Mouse (Mus musculus) MEL (cell line): ENCODE results near the gene She. TPM values are rescaled to one million over a fixed set of nuclear protein-coding genes. Genes with fewer than 3 reads are reported as not detected.

Source experiments
- DNase-seq: peaks from one replicate; pipeline ENCODE4 v3.0.0; 2011; ENCODE audit warnings: low read depth, low spot score
- H3K27ac ChIP-seq: 2 replicates; pipeline ENCODE4 v1.5.1; 2012; ENCODE audit warnings: low read depth, mild to moderate bottlenecking, control low read depth, low read length, moderate library complexity; ENCODE audit not compliant: control insufficient read depth
- H3K27me3 ChIP-seq, 2 experiments: fragments of 150-350 bp in 1 of 2; sonication (generic) in 1 of 2; 2 replicates each; pipeline ENCODE4 v1.6.1; 2012; ENCODE audit warnings: low read length in 2 of 2, mild to moderate bottlenecking in 2 of 2, improper control_type of control experiment in 1 of 2, moderate library complexity in 1 of 2; ENCODE audit not compliant: insufficient read depth in 2 of 2, control insufficient read depth in 1 of 2
- H3K36me3 ChIP-seq, 2 experiments: 2 replicates each; pipeline ENCODE4 v1.6.1; 2012 to 2014; ENCODE audit warnings: low read length in 2 of 2, improper control_type of control experiment in 1 of 2, inconsistent platforms in 1 of 2, mild to moderate bottlenecking in 1 of 2; ENCODE audit not compliant: insufficient read depth in 2 of 2, control insufficient read depth in 1 of 2
- H3K4me1 ChIP-seq, 2 experiments: fragments of 150-350 bp in 1 of 2; sonication (generic) in 1 of 2; 2 replicates each; pipeline ENCODE4 v1.6.1; 2012; ENCODE audit warnings: low read length in 2 of 2, improper control_type of control experiment in 1 of 2, mild to moderate bottlenecking in 1 of 2; ENCODE audit not compliant: insufficient read depth in 2 of 2, control insufficient read depth in 1 of 2
- H3K4me3 ChIP-seq, 2 experiments: fragments of 150-350 bp in 1 of 2; sonication (generic) in 1 of 2; 2 replicates each; pipeline ENCODE4 v1.5.1; 2012; ENCODE audit warnings: low read depth in 2 of 2, low read length in 2 of 2, mild to moderate bottlenecking in 2 of 2, moderate library complexity in 2 of 2, control low read depth in 1 of 2, improper control_type of control experiment in 1 of 2; ENCODE audit not compliant: control insufficient read depth in 1 of 2, insufficient read depth in 1 of 2
- H3K79me2 ChIP-seq: 2 replicates; pipeline ENCODE4 v1.6.1; 2012; ENCODE audit warnings: mild to moderate bottlenecking, low read length, moderate library complexity; ENCODE audit not compliant: control insufficient read depth, poor library complexity, insufficient read depth
- H3K9ac ChIP-seq: 2 replicates; pipeline ENCODE4 v1.6.1; 2012; ENCODE audit warnings: low read depth, mild to moderate bottlenecking, control low read depth, low read length, moderate library complexity; ENCODE audit not compliant: control insufficient read depth, poor library complexity, severe bottlenecking
- H3K9me3 ChIP-seq: fragments of 150-350 bp; sonication (generic); replicated peaks from 2 replicates; pipeline ENCODE4 v1.6.1; 2012; ENCODE audit warnings: mild to moderate bottlenecking, low read length, improper control_type of control experiment, moderate library complexity; ENCODE audit not compliant: insufficient read depth
- CHD2 ChIP-seq: IDR thresholded peaks from 2 replicates; pipeline ENCODE4 v1.6.1; 2011; ENCODE audit warnings: low read length, improper control_type of control experiment
- CTCF ChIP-seq, 3 experiments: IDR thresholded peaks in 2 of 3; conservative IDR thresholded peaks in 1 of 3; 2 replicates each; pipeline ENCODE4 v1.5.1; 2011 to 2012; ENCODE audit warnings: low read length in 3 of 3, low read depth in 2 of 3, mild to moderate bottlenecking in 2 of 3, improper control_type of control experiment in 1 of 3, inconsistent platforms in 1 of 3, mixed read lengths in 1 of 3, moderate library complexity in 1 of 3; ENCODE audit not compliant: control insufficient read depth in 1 of 3, insufficient read depth in 1 of 3, poor library complexity in 1 of 3, severe bottlenecking in 1 of 3
- E2F4 ChIP-seq: IDR thresholded peaks from 2 replicates; pipeline ENCODE4 v1.6.1; 2011; ENCODE audit warnings: low read depth, low read length, improper control_type of control experiment, borderline replicate concordance
- ELF1 ChIP-seq: IDR thresholded peaks from 2 replicates; pipeline ENCODE4 v1.6.1; 2014; ENCODE audit warnings: low read depth, mild to moderate bottlenecking, inconsistent platforms, low read length, improper control_type of control experiment, moderate library complexity
- GABPA ChIP-seq: IDR thresholded peaks from 2 replicates; pipeline ENCODE4 v1.6.1; 2012; ENCODE audit warnings: low read depth, mild to moderate bottlenecking, inconsistent platforms, low read length, improper control_type of control experiment, moderate library complexity
- GATA1 ChIP-seq: IDR thresholded peaks from 2 replicates; pipeline ENCODE4 v1.6.1; 2011; ENCODE audit warnings: low read depth, low read length, improper control_type of control experiment
- MAX ChIP-seq: IDR thresholded peaks from 2 replicates; pipeline ENCODE4 v1.6.1; 2011; ENCODE audit warnings: low read length, improper control_type of control experiment
- MAZ ChIP-seq: IDR thresholded peaks from 2 replicates; pipeline ENCODE4 v1.6.1; 2012; ENCODE audit warnings: low read depth, mild to moderate bottlenecking, inconsistent platforms, low read length, improper control_type of control experiment
- MYC ChIP-seq: IDR thresholded peaks from 2 replicates; pipeline ENCODE4 v1.6.1; 2011; ENCODE audit warnings: low read depth, mild to moderate bottlenecking, low read length, improper control_type of control experiment, moderate library complexity
- RAD21 ChIP-seq: IDR thresholded peaks from 2 replicates; pipeline ENCODE4 v1.6.1; 2011; ENCODE audit warnings: mild to moderate bottlenecking, low read depth, low read length, improper control_type of control experiment
- RCOR1 ChIP-seq: IDR thresholded peaks from 2 replicates; pipeline ENCODE4 v1.6.1; 2012; ENCODE audit warnings: low read depth, mild to moderate bottlenecking, inconsistent platforms, low read length, improper control_type of control experiment
- SIN3A ChIP-seq: IDR thresholded peaks from 2 replicates; pipeline ENCODE4 v1.6.1; 2012; ENCODE audit warnings: low read length, improper control_type of control experiment, inconsistent platforms
- SMC3 ChIP-seq: IDR thresholded peaks from 2 replicates; pipeline ENCODE4 v1.6.1; 2011; ENCODE audit warnings: low read depth, low read length, improper control_type of control experiment
- TBP ChIP-seq: IDR thresholded peaks from 2 replicates; pipeline ENCODE4 v1.8.0; 2011; ENCODE audit warnings: low read depth, low read length, improper control_type of control experiment
- USF1 ChIP-seq: IDR thresholded peaks from 2 replicates; pipeline ENCODE4 v1.6.1; 2014; ENCODE audit warnings: low read depth, mild to moderate bottlenecking, inconsistent platforms, low read length, improper control_type of control experiment, moderate library complexity
- ZC3H11A ChIP-seq: IDR thresholded peaks from 2 replicates; pipeline ENCODE4 v1.6.1; 2012; ENCODE audit warnings: low read depth, mild to moderate bottlenecking, inconsistent platforms, low read length, improper control_type of control experiment
- ZMIZ1 ChIP-seq: IDR thresholded peaks from 2 replicates; pipeline ENCODE4 v1.6.1; 2012; ENCODE audit warnings: low read depth, mild to moderate bottlenecking, inconsistent platforms, low read length, improper control_type of control experiment, moderate library complexity
- polyA plus RNA-seq, 2 experiments: library from polyadenylated mRNA; stranded (reverse) in 1 of 2; unstranded in 1 of 2; fragments of >175 nt in 1 of 2; fragments of >200 nt in 1 of 2; gene quantifications; 2 replicates each; pipeline versions ENCODE4 v1.2.1 to v1.2.4; 2012; ENCODE audit warnings: low replicate concordance in 2 of 2, low read depth in 1 of 2; ENCODE audit not compliant: insufficient read length in 2 of 2, insufficient read depth in 1 of 2, missing spikeins in 1 of 2
- total RNA-seq: library from RNA; depleted of rRNA; stranded (reverse); fragments of 300-350 nt; gene quantifications from 2 replicates; pipeline ENCODE4 v1.2.3, GENCODE M21; 2012; rRNA removed

Gene She
- total RNA-seq = 3.3 and 5.3 TPM in 2 replicates
- polyA plus RNA-seq = 1 to 10 TPM in 1 of 2 experiments, not detected in 1; 3.5 TPM

GRCm38 (mm10) chr3:89830815-89831591 lies at the start of gene She:
TSS of gene She (plus strand) at chr3:89831370.
- Histone ChIP-seq H3K79me2 (no peaks in the 10 kb centered on the region), H3K27me3 (no peaks in the 10 kb centered on the region), H3K27ac (no peak within 1 kb of the TSS), H3K9ac (no peak within 1 kb of the TSS), H3K36me3 (no peaks in the 10 kb centered on the region)
- no peak for DNase-seq
- TF ChIP-seq SIN3A = no peak
- TF ChIP-seq ZC3H11A = no peak
- no peak for TF ChIP-seq SMC3
- TF ChIP-seq MAZ = no peak
- no peak for TF ChIP-seq ZMIZ1
- TF ChIP-seq, all 39 proteins: peak for 0
- Histone ChIP-seq H3K9me3 (no peaks in the 10 kb centered on the region), H3K4me3 (no peak within 1 kb of the TSS), H3K4me1 (0 out of 4 replicates have a peak, but pooled peaks cover 0 to 3% of the 10 kb centered on the region in 2 experiments)

- TF ChIP-seq MAX (no peak), RAD21 (no peak), GABPA (no peak), ELF1 (no peak), CTCF (IDR thresholded peaks at IDR 0.05 in 2 of 3, conservative IDR thresholded peaks at IDR 0.05 in 1 of 3; ENCODE audit: control insufficient read depth in 1 of 3, insufficient read depth in 1 of 3, low read depth in 2 of 3, low read length in 3 of 3, poor library complexity in 1 of 3, severe bottlenecking in 1 of 3) (no peak), E2F4 (no peak), GATA1 (no peak), MYC (no peak), TBP (no peak), CHD2 (no peak), USF1 (no peak), RCOR1 (no peak)
- TF ChIP-seq, all 39 proteins: peak for 0
These were observed 49.5 kb upstream of the She start for GRCm38 (mm10) chr3:89781640-89782039.

More at GRCm38 (mm10) chr3:89781640-89782039, 49.5 kb upstream of the She start:
- no peak overlapping the region for H3K4me3 ChIP-seq
- no peak overlapping the region for H3K9ac ChIP-seq
- H3K27me3 ChIP-seq = no peaks in the 10 kb centered on the region
- H3K4me1 ChIP-seq = peaks cover 0 to 5% of the 10 kb centered on the region in 2 experiments; a peak in 1 of 4 replicates
- no peak overlapping the region for H3K27ac ChIP-seq
- H3K36me3 ChIP-seq = peaks cover 0 to 35% of the 10 kb centered on the region in 2 experiments; a peak in 2 of 4 replicates
- H3K79me2 ChIP-seq = no peaks in the 10 kb centered on the region
- no peak for DNase-seq
- H3K9me3 ChIP-seq = no peaks in the 10 kb centered on the region
